Mouse (Mus musculus): ENCODE results near the gene Vill. TPM values are rescaled to one million over a fixed set of nuclear protein-coding genes. Genes with fewer than 3 reads are reported as not detected.

Gene Vill
- 8.7 and 11.4 TPM in 2 replicates for polyA plus RNA-seq (2012; rRNA removed)

- TF ChIP-seq CTCF (IDR thresholded peaks at IDR 0.05; ENCODE audit: control insufficient read depth, insufficient read depth, insufficient replicate concordance, low read depth, low read length) (no peak), POLR2A (IDR thresholded peaks at IDR 0.05; ENCODE audit: control insufficient read depth, low read depth, low read length) (no peak)
- H3K27ac ChIP-seq (ENCODE audit: control insufficient read depth, insufficient read depth, low read depth, low read length) = no peak within 1 kb of the TSS
- H3K4me1 ChIP-seq (ENCODE audit: control insufficient read depth, insufficient read depth, low read length) = peaks cover 19% of the 10 kb centered on the region
- no peaks in the 10 kb centered on the region for H3K27me3 ChIP-seq (ENCODE audit: control insufficient read depth, insufficient read depth, low read length)
- H3K4me3 ChIP-seq (ENCODE audit: control insufficient read depth, low read depth, low read length) = peak within 1 kb of the TSS; percentile 71
- no peaks in the 10 kb centered on the region for H3K36me3 ChIP-seq (ENCODE audit: control insufficient read depth, insufficient read depth, low read length)
Measured at GRCm38 (mm10) chr9:119052154-119052944, at the start of gene Vill. Gene Vill, plus strand, starts transcription at chr9:119052778.

GRCm38 (mm10) chr9:119003990-119004702, 48.4 kb upstream of the Vill start:
- no peaks in the 10 kb centered on the region for H3K36me3 ChIP-seq (ENCODE audit: control insufficient read depth, insufficient read depth, low read length)
- H3K27me3 ChIP-seq (ENCODE audit: control insufficient read depth, insufficient read depth, low read length) = no peaks in the 10 kb centered on the region
- no peak for TF ChIP-seq CTCF (IDR thresholded peaks at IDR 0.05; ENCODE audit: control insufficient read depth, insufficient read depth, insufficient replicate concordance, low read depth, low read length)
- no peak for TF ChIP-seq POLR2A (IDR thresholded peaks at IDR 0.05; ENCODE audit: control insufficient read depth, low read depth, low read length)
- H3K27ac ChIP-seq (ENCODE audit: control insufficient read depth, insufficient read depth, low read depth, low read length) = no peak overlapping the region
- no peak overlapping the region for H3K4me3 ChIP-seq (ENCODE audit: control insufficient read depth, low read depth, low read length)
- no peaks in the 10 kb centered on the region for H3K4me1 ChIP-seq (ENCODE audit: control insufficient read depth, insufficient read depth, low read length)

DNA sequence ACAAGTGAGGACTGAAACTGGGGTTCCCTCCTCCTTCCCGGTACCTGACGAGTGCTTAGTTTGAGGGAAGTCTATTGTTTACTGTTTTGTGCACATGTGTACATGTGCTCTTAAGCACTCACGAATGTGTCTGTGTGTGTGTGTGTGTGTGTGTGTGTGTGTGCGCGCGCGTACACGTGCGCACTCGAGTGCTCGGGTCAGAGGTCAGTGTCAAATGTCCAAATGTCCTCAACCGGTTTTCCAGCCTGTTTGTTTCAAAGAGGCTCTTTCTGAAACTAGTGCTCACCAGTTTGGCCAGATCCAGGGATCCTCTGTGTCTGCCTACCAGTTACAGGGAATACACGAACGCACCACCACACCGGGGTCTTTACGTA, 47.9 kb upstream of the Vill start:
- H3K27ac ChIP-seq (ENCODE audit: control insufficient read depth, insufficient read depth, low read depth, low read length) = no peak overlapping the region
- H3K4me3 ChIP-seq (ENCODE audit: control insufficient read depth, low read depth, low read length) = no peak overlapping the region
- H3K36me3 ChIP-seq (ENCODE audit: control insufficient read depth, insufficient read depth, low read length) = no peaks in the 10 kb centered on the region
- H3K27me3 ChIP-seq (ENCODE audit: control insufficient read depth, insufficient read depth, low read length) = no peaks in the 10 kb centered on the region
- TF ChIP-seq CTCF (IDR thresholded peaks at IDR 0.05; ENCODE audit: control insufficient read depth, insufficient read depth, insufficient replicate concordance, low read depth, low read length) = no peak
- TF ChIP-seq POLR2A (IDR thresholded peaks at IDR 0.05; ENCODE audit: control insufficient read depth, low read depth, low read length) = no peak
- no peaks in the 10 kb centered on the region for H3K4me1 ChIP-seq (ENCODE audit: control insufficient read depth, insufficient read depth, low read length)

GRCm38 (mm10) chr9:119005303-119006029, 47.1 kb upstream of the Vill start:
- Histone ChIP-seq H3K4me3 (ENCODE audit: control insufficient read depth, low read depth, low read length) (no peak overlapping the region), H3K27me3 (ENCODE audit: control insufficient read depth, insufficient read depth, low read length) (no peaks in the 10 kb centered on the region), H3K36me3 (ENCODE audit: control insufficient read depth, insufficient read depth, low read length) (no peaks in the 10 kb centered on the region), H3K4me1 (ENCODE audit: control insufficient read depth, insufficient read depth, low read length) (no peaks in the 10 kb centered on the region), H3K27ac (ENCODE audit: control insufficient read depth, insufficient read depth, low read depth, low read length) (no peak overlapping the region)
- no peak for TF ChIP-seq POLR2A (IDR thresholded peaks at IDR 0.05; ENCODE audit: control insufficient read depth, low read depth, low read length)
- TF ChIP-seq CTCF (IDR thresholded peaks at IDR 0.05; ENCODE audit: control insufficient read depth, insufficient read depth, insufficient replicate concordance, low read depth, low read length) = no peak

DNA sequence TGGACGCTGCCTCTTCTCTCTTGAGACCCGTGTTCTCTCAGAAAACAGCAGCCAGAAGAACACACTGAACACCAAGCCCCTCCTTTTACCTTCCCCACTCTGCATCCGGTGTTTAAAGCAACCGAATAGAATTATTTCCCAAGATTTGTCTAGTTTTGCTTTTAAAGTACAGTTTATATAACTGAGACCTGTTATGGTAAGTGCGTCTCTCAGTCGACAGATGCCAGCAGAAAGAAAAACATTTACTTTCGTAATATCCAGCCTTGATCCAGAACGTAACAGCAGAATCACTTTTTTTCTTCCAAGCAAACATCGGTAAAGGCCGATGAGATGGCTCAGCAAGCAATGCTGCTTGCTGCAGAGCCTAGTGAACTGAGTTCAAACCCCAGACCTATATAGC, 45.3 kb upstream of the Vill start:
- H3K27ac ChIP-seq (ENCODE audit: control insufficient read depth, insufficient read depth, low read depth, low read length) = no peak overlapping the region
- no peak for TF ChIP-seq POLR2A (IDR thresholded peaks at IDR 0.05; ENCODE audit: control insufficient read depth, low read depth, low read length)
- TF ChIP-seq CTCF (IDR thresholded peaks at IDR 0.05; ENCODE audit: control insufficient read depth, insufficient read depth, insufficient replicate concordance, low read depth, low read length) = no peak
- no peaks in the 10 kb centered on the region for H3K36me3 ChIP-seq (ENCODE audit: control insufficient read depth, insufficient read depth, low read length)
- H3K4me3 ChIP-seq (ENCODE audit: control insufficient read depth, low read depth, low read length) = no peak overlapping the region
- no peaks in the 10 kb centered on the region for H3K4me1 ChIP-seq (ENCODE audit: control insufficient read depth, insufficient read depth, low read length)
- no peaks in the 10 kb centered on the region for H3K27me3 ChIP-seq (ENCODE audit: control insufficient read depth, insufficient read depth, low read length)

DNA sequence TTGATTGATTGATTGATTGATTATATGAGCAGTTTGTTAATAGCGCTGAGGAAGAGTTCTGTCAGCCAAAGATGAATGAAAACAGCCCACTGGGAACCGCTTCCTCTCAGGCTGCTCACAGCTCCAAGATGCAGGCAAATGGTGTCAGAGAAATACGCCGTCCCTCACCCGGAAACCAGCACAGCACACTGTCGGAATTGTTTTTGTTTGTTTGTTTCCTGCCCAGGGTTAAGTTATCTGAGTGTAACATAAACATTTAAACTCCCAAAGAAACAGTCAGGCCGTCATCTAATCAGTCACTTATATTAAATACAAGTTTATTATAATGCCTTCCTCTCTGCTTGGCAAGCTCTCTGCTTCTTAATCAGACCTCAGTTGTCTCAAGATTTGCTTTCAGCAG, 43.7 kb upstream of the Vill start:
- TF ChIP-seq CTCF (IDR thresholded peaks at IDR 0.05; ENCODE audit: control insufficient read depth, insufficient read depth, insufficient replicate concordance, low read depth, low read length) = no peak
- TF ChIP-seq POLR2A (IDR thresholded peaks at IDR 0.05; ENCODE audit: control insufficient read depth, low read depth, low read length) = no peak
- H3K4me3 ChIP-seq (ENCODE audit: control insufficient read depth, low read depth, low read length) = no peak overlapping the region
- H3K36me3 ChIP-seq (ENCODE audit: control insufficient read depth, insufficient read depth, low read length) = no peaks in the 10 kb centered on the region
- H3K27me3 ChIP-seq (ENCODE audit: control insufficient read depth, insufficient read depth, low read length) = no peaks in the 10 kb centered on the region
- H3K27ac ChIP-seq (ENCODE audit: control insufficient read depth, insufficient read depth, low read depth, low read length) = no peak overlapping the region
- H3K4me1 ChIP-seq (ENCODE audit: control insufficient read depth, insufficient read depth, low read length) = no peaks in the 10 kb centered on the region

DNA sequence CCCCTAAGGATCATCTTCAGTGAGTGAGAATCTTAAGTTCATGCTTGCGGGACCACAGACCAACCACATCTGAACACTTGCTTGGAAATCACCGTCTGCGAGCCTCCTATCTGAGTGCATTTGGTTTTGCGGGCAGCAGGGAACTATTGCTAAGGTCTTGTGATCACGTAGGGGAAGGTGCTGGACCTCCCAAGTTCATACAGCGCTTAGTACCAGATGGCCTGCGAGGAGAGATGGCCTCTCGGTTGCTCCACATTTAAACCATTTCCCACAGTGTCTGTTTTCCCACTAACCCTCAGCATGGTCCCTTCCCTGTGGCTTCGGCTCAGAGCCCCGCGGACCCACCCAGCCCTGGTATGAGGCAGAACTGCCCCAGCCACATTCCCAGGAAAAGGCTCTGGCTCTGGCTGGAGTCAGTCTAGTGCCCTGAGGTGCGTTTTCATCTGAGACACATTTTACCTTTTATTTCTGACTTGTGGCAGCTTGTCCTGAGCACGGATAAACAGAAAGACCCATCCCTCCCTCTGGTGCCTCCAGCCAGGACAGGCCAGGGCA, 42.3 kb upstream of the Vill start:
- Histone ChIP-seq H3K4me1 (ENCODE audit: control insufficient read depth, insufficient read depth, low read length) (no peaks in the 10 kb centered on the region), H3K27me3 (ENCODE audit: control insufficient read depth, insufficient read depth, low read length) (no peaks in the 10 kb centered on the region), H3K4me3 (ENCODE audit: control insufficient read depth, low read depth, low read length) (no peak overlapping the region), H3K27ac (ENCODE audit: control insufficient read depth, insufficient read depth, low read depth, low read length) (no peak overlapping the region), H3K36me3 (ENCODE audit: control insufficient read depth, insufficient read depth, low read length) (no peaks in the 10 kb centered on the region)
- TF ChIP-seq CTCF (IDR thresholded peaks at IDR 0.05; ENCODE audit: control insufficient read depth, insufficient read depth, insufficient replicate concordance, low read depth, low read length) (no peak), POLR2A (IDR thresholded peaks at IDR 0.05; ENCODE audit: control insufficient read depth, low read depth, low read length) (no peak)
